Mouse (Mus musculus) G1E (cell line): ENCODE data around the gene Tm6sf2.

Source experiments
- CTCF ChIP-seq: IDR thresholded peaks from 2 replicates; pipeline ENCODE4 v1.5.1; 2012; ENCODE audit warnings: low read depth, low read length, inconsistent platforms, mixed read lengths
- GATA1 ChIP-seq: IDR thresholded peaks from 2 replicates; pipeline ENCODE4 v1.6.1; 2012; ENCODE audit warnings: borderline replicate concordance, low read length, inconsistent platforms, mixed read lengths

DNA sequence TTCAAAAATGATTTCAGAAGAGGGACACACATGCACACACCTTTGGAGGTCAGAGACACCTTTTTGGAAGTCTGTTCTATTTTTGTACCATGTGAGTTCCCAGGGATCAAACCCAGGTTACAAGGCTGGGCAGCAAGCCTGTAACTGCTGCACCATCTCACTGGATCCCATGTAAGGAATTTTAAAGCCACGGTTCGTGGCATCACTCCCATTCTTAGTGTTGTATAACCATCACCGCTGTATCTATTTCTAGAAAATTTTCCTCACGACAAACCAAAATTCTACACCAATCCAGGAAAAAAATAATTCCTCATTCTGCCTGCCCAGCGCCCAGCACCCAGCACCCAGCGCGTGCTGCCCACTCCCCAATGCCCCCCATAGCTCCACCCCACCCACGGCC, 26.6 kb downstream of the Tm6sf2 start:
- TF ChIP-seq CTCF: no peak
- no peak for TF ChIP-seq GATA1
